Comparison of ENCODE assay signal across 17 mouse cellular contexts in genomic region chr12:111409583-111409982, GRCm38 (mm10). TPM values are rescaled to one million over a fixed set of nuclear protein-coding genes. Genes with fewer than 3 reads are reported as not detected.
DNase-seq lines count a peak whose midpoint lies in the region; ATAC-seq lines count a peak whose summit lies in the region.
"Had no signal": no experiment of that assay in that cellular context is flagged by ENCODE, and none has a peak within 500 bp of the region (broad histone marks: within the 10 kb centered on the region; RNA-seq: fewer than 3 reads in every experiment).

No protein-coding gene starts in this region.

- ATAC-seq in forebrain, embryonic 11.5 days (replicated peaks; ENCODE audit: low FRiP score): peak; percentile 45; the same call in 1 of the 2 replicates
- ATAC-seq in midbrain, embryonic 15.5 days (replicated peaks): peak; percentile 43

- no peaks in the 10 kb centered on the region for H3K36me3 ChIP-seq in forebrain, embryonic 11.5 days (ENCODE audit: control insufficient read depth, insufficient read depth, low read length)
- no peaks in the 10 kb centered on the region for H3K36me3 ChIP-seq in midbrain, embryonic 15.5 days (replicated peaks)

- no peak overlapping the region for H3K9ac ChIP-seq in forebrain, embryonic 11.5 days (ENCODE audit: low read length)
- H3K9ac ChIP-seq in midbrain, embryonic 15.5 days: no peak overlapping the region
- H3K9ac ChIP-seq: liver, embryonic 14.5 days had no signal

- H3K4me3 ChIP-seq in forebrain, embryonic 11.5 days (ENCODE audit: low read depth, low read length): no peak overlapping the region
- no peak overlapping the region for H3K4me3 ChIP-seq in midbrain, embryonic 15.5 days

- peaks cover 17% of the 10 kb centered on the region for H3K27me3 ChIP-seq in forebrain, embryonic 11.5 days (ENCODE audit: control insufficient read depth, insufficient read depth, low read length)
- peaks cover 17% of the 10 kb centered on the region for H3K27me3 ChIP-seq in midbrain, embryonic 15.5 days (replicated peaks)

- no peaks in the 10 kb centered on the region; the same call in 1 of the 2 replicates for H3K4me1 ChIP-seq in forebrain, embryonic 11.5 days (replicated peaks; ENCODE audit: control insufficient read depth, insufficient read depth, low read length)
- H3K4me1 ChIP-seq in midbrain, embryonic 15.5 days: peaks cover 26% of the 10 kb centered on the region

- no peaks in the 10 kb centered on the region for H3K9me3 ChIP-seq in forebrain, embryonic 11.5 days (ENCODE audit: control insufficient read depth, low read length)
- no peaks in the 10 kb centered on the region for H3K9me3 ChIP-seq in midbrain, embryonic 15.5 days

- DNase-seq in left cerebral cortex, postnatal 4 days: peak; percentile 79
- no peak for DNase-seq in left cerebral cortex, postnatal 25 days (ENCODE audit: low spot score in 2 of 2)
- peak; percentile 45 for DNase-seq in cerebellum, adult 9-11 months
- DNase-seq in forebrain, embryonic 11.5 days (ENCODE audit: low spot score): no peak
- DNase-seq in MN1 (ENCODE audit: low spot score): no peak
- DNase-seq in Muller cell, postnatal 12 days (ENCODE audit: inconsistent ontology term): no peak
- DNase-seq: heart, postnatal 36 days; kidney, adult 18-20 months; layer of hippocampus, postnatal 36 days; right cerebral cortex, postnatal 25 days; thymus, adult 18-20 months had no signal

- intact Hi-C loops in left cerebral cortex, postnatal 4 days (cut with DNase I): no loop called here
- intact Hi-C loops in left cerebral cortex, postnatal 25 days (cut with DNase I): no loop called here

- no peak overlapping the region for H3K27ac ChIP-seq in forebrain, embryonic 11.5 days (ENCODE audit: low read depth, low read length)
- H3K27ac ChIP-seq in midbrain, embryonic 15.5 days: no peak overlapping the region
- H3K27ac ChIP-seq: liver, embryonic 14.5 days had no signal

- 13% methylated on average over 5 of the region's 5 CpGs for WGBS in forebrain, embryonic 11.5 days
- WGBS in midbrain, embryonic 15.5 days: 6% methylated on average over 5 of the region's 5 CpGs

- H3K4me2 ChIP-seq in forebrain, embryonic 11.5 days (ENCODE audit: low read depth, low read length, severe bottlenecking): no peak overlapping the region
- H3K4me2 ChIP-seq in midbrain, embryonic 15.5 days: no peak overlapping the region

RNA-seq across cellular contexts. Expression of gene Lbhd2, which starts 3.0 kb away (rescaled TPM):
- 1 to 10 TPM; 1.4 to 4.0 TPM for total RNA-seq in left cerebral cortex, postnatal 4 days (2021)
- total RNA-seq in left cerebral cortex, postnatal 25 days (2021): 1 to 10 TPM; 1.5 to 2.5 TPM
- polyA plus RNA-seq in forebrain, embryonic 11.5 days (2014; fragmentation: Nextera tagmentation; extraction: Ambion mirVana): not detected in 2 replicates
- polyA plus RNA-seq in midbrain, embryonic 15.5 days (2015; fragmentation: Nextera tagmentation; extraction: Ambion mirVana): 3.2 and 3.5 TPM in 2 replicates
- total RNA-seq: adrenal gland, adult 18-20 months; gastrocnemius, adult 8-10 months; heart, adult 8-10 months; heart, postnatal 36 days; monocyte, adult 5-6 weeks had no signal

RNA-seq across cellular contexts. Expression of gene Exoc3l4, which starts 7.2 kb away (rescaled TPM):
- 1 to 10 TPM in 1 of 2 experiments, under 1 TPM in 1; 0.62 to 1.6 TPM for total RNA-seq in left cerebral cortex, postnatal 4 days (2021)
- total RNA-seq in left cerebral cortex, postnatal 25 days (2021): 1 to 10 TPM in 1 of 2 experiments, under 1 TPM in 1; 0.85 to 1.3 TPM
- polyA plus RNA-seq in forebrain, embryonic 11.5 days (2014; fragmentation: Nextera tagmentation; extraction: Ambion mirVana): 3.0 and 3.3 TPM in 2 replicates
- polyA plus RNA-seq in midbrain, embryonic 15.5 days (2015; fragmentation: Nextera tagmentation; extraction: Ambion mirVana): 1.9 and 2.8 TPM in 2 replicates
- total RNA-seq: monocyte, adult 5-6 weeks had no signal

RNA-seq across cellular contexts. Expression of gene Cdc42bpb, which starts 32.1 kb away (rescaled TPM):
- total RNA-seq in left cerebral cortex, postnatal 4 days (2021): 100 to 1,000 TPM; 153 to 168 TPM
- total RNA-seq in left cerebral cortex, postnatal 25 days (2021): 100 to 1,000 TPM; 133 TPM
- polyA plus RNA-seq in forebrain, embryonic 11.5 days (2014; fragmentation: Nextera tagmentation; extraction: Ambion mirVana): 42.7 and 44.0 TPM in 2 replicates
- polyA plus RNA-seq in midbrain, embryonic 15.5 days (2015; fragmentation: Nextera tagmentation; extraction: Ambion mirVana): 44.7 and 44.9 TPM in 2 replicates

RNA-seq across cellular contexts. Expression of gene Tnfaip2, which starts 32.7 kb away (rescaled TPM):
- total RNA-seq in left cerebral cortex, postnatal 4 days (2021): under 1 TPM; 0.38 to 0.50 TPM
- under 1 TPM; 0.53 to 0.66 TPM for total RNA-seq in left cerebral cortex, postnatal 25 days (2021)
- polyA plus RNA-seq in forebrain, embryonic 11.5 days (2014; fragmentation: Nextera tagmentation; extraction: Ambion mirVana): 1.5 and 2.0 TPM in 2 replicates
- 0.38 and 1.3 TPM in 2 replicates for polyA plus RNA-seq in midbrain, embryonic 15.5 days (2015; fragmentation: Nextera tagmentation; extraction: Ambion mirVana)

Comparison
In these comparisons a context has a peak if more than half of its experiments do, and no peak if none do; other contexts are left out.
1. DNase-seq: peak in left cerebral cortex, postnatal 4 days (single experiment) and cerebellum, adult 9-11 months (single experiment); none in left cerebral cortex, postnatal 25 days (0 of 2), forebrain, embryonic 11.5 days (single experiment), MN1 (single experiment) and Muller cell, postnatal 12 days (single experiment).